Mouse (Mus musculus): ENCODE measurements around the gene Mill2.

GRCm38 (mm10) chr7:18844811-18845210 lies 5.0 kb downstream of the Mill2 start:
- TF ChIP-seq POLR2A (IDR thresholded peaks at IDR 0.05; ENCODE audit: borderline replicate concordance, insufficient read depth, low read length) (no peak), CTCF (IDR thresholded peaks at IDR 0.05; ENCODE audit: borderline replicate concordance, insufficient read depth, low read depth, low read length) (no peak)
